Mouse (Mus musculus): ENCODE data around the gene Kxd1.

Gene Kxd1

GRCm38 (mm10) chr8:70469938-70470337, 57.8 kb downstream of the Kxd1 start:
- no peak for DNase-seq (ENCODE audit: extremely low spot score, low read depth, low spot score)

DNA sequence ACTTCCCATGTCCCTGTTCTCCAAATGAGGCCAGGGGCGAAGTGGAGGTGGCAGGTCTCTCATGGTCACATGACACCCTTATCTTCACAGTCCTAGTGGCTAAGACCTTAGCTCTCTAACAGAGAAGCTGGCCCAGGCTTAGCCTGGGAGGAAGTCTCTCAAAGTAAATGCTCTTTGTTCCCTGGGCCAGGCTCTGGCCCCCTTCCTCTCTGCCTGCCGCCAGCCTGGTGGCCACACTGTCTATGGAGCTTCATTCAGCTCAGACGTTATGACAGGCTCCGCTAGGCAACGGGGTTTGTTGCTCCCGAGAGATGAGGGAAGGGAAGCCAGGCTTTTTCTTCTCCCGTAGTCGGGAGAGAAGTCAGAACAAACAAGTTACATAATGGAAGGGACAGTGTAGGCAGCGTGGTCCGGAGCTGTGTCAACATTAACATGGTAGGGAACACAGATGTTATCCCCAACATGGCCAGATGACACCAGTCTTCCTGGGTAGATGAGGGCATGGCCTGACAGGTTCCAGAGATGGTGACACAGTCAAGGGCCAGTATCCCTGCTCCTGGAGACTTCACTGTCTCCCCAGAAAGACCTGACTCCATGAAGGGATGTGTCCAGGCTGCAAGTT, 58.4 kb downstream of the Kxd1 start:
- DNase-seq (ENCODE audit: extremely low spot score, low read depth, low spot score), result no peak

GRCm38 (mm10) chr8:70468733-70469132, 59.0 kb downstream of the Kxd1 start:
- DNase-seq (ENCODE audit: extremely low spot score, low read depth, low spot score), result no peak

DNA sequence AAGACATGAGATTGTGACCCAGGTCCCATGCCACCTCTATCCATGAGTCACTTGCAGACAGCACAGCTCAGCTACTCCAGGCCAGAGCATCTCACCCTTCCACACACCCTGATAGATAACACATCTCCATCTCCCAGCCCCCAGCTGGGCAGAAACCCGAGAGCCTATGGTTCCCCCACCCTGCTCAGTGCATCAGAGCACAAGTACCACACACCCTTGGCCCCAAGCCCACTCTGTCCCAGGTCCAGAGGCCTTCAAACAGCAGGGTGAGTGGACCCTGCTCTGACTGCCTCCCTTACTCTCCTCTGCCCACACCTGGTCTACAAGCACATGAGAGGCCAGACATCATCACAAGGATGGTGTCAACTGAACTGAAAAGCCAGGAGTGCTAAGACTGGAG, 59.8 kb downstream of the Kxd1 start:
- no peak for DNase-seq (ENCODE audit: extremely low spot score, low read depth, low spot score)

GRCm38 (mm10) chr8:70467229-70467725, 60.5 kb downstream of the Kxd1 start:
- DNase-seq (ENCODE audit: extremely low spot score, low read depth, low spot score), result no peak

DNA sequence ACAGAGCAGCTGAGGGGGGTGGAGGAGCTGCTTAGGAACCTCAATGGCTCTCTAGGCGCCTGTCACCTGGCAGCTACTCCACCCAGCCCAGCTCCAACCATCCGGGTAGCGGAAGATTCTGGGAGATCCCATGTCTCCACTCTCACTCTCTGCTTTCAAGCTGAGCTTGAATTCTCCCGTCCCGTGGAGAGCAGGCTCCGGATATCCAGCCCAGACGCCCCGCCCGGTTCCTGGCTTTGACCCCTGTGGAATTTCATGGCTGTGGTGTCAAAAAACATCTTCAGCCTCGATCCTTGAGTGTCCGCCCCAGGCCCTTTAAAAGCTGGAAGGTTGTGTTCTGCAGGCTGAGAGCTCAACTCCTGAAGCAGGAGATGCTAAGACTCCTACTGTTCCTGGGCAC, 61.0 kb downstream of the Kxd1 start:
- DNase-seq (ENCODE audit: extremely low spot score, low read depth, low spot score), result no peak

GRCm38 (mm10) chr8:70466305-70466704, 61.5 kb downstream of the Kxd1 start:
- no peak for DNase-seq (ENCODE audit: extremely low spot score, low read depth, low spot score)

GRCm38 (mm10) chr8:70465701-70466100, 62.1 kb downstream of the Kxd1 start:
- no peak for DNase-seq (ENCODE audit: extremely low spot score, low read depth, low spot score)

GRCm38 (mm10) chr8:70464162-70464561, 63.6 kb downstream of the Kxd1 start:
- DNase-seq (ENCODE audit: extremely low spot score, low read depth, low spot score), result no peak

DNA sequence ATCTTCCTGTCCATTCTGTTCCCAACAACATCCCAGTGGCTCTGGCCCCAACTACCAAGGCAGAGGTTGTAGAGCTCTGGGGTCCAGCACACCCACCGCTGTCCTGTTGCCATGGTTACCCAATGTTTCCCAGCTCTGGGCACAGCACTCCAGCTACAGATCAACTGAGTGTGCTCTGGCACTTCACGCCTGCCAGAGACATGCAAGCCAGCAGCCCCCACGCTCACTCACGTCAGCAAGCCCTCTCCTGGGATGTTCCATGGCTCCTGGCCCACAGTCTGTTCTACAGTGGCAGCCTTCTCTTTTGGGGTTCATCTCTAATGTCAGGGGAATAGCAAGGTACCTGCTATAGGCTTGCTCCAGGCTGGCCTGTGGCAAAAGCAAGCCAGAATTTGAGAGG, 64.5 kb downstream of the Kxd1 start:
- DNase-seq (ENCODE audit: extremely low spot score, low read depth, low spot score), result no peak

DNA sequence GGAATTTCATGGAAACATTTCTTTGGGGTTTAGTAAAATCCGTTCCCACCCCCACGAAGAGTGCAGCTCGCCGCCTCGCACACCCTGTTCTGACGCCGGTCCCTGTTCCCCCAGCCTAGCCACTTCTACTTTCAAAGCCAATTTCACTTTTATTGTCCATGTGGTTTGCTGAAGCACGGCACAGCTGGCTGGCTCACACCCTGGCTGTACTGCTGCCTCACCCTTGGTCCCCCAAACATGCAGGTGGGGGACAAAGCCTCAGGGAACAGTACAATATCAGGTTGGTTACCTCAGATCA, 65.3 kb downstream of the Kxd1 start:
- no peak for DNase-seq (ENCODE audit: extremely low spot score, low read depth, low spot score)

DNA sequence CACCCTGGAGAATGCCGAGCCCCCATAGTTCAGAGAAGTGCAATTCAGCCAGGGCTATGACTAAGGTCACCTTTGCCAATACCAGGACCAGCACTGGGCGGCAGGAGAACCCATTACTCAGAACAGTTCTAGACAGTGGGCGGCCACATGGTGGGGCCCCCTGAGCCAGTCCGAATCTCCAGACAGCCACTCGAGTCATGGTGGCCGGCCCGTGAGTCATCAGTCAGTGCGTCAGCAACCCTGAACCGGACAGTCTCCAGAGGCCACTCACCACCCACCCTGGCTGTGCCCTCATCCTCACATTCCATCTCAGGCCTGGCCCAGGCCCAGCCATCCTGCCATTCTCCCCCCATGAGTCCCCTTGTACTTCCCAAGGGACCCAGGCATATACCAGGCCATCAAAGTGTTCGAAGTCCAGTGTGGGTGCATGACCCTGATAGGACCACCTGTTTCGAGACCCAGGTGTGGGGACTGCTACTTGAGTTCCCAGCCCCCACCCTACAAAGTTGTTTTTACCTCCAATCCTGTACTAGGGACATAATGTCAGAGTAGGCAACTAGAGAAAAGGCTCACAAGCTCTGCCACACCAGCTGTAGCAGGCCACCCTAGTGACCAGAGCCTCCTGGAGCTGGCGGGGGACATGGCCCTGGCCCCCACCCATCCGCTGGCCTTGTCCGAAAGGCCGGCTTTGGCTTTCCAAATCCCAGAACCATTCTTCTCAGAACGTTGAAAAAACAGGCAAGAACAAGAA, 65.8 kb downstream of the Kxd1 start:
- DNase-seq (ENCODE audit: extremely low spot score, low read depth, low spot score), result no peak

DNA sequence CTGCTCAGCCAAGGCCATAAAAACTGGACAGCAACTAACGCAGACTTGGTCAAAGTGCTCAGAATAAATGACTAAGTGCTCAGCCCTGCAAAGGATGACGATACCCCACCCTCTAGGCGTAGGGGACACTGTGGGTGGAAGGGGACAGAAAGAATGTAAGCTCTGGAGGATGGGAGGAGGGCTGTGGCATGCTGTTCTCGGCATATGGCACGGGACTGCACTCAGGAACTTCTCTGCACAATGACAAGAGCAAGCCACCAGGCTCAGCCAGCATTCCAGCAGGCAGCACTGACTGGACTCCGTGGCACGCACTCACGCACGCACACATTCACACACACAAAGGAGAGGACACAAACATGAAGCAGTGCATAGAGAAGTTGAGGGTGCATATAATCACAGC, 67.2 kb downstream of the Kxd1 start:
- DNase-seq (ENCODE audit: extremely low spot score, low read depth, low spot score), result no peak

DNA sequence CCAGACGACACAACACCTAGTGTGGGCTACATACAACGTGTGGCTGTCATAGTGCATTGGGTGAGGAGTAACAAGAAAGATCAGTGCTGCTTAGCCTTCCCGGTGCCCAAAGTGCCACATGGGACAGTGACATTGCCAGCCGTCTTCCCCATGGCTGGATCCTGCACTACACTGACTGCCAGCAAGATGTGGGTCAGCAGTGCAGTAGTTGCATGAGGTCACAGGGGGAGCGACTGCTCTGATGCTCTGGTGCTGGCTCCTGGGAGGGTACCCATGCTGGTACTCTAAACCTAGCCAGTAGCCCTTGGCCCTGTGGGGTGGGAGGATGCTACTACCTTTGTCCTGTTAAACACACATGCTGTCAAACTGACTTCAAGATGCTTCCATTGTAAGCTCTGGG, 67.6 kb downstream of the Kxd1 start:
- no peak for DNase-seq (ENCODE audit: extremely low spot score, low read depth, low spot score)

GRCm38 (mm10) chr8:70459636-70460035, 68.1 kb downstream of the Kxd1 start:
- no peak for DNase-seq (ENCODE audit: extremely low spot score, low read depth, low spot score)

- no peak for DNase-seq (ENCODE audit: extremely low spot score, low read depth, low spot score)
Observed at GRCm38 (mm10) chr8:70458462-70458861, 69.3 kb downstream of the Kxd1 start.
